Mouse (Mus musculus) hindbrain, embryonic 11.5 days (tissue): ENCODE data around the gene Smyd3. TPM values are rescaled to one million over a fixed set of nuclear protein-coding genes. Genes with fewer than 3 reads are reported as not detected.

ENCODE experiments used
- ATAC-seq: fragments of 200-750 bp; cut with Nextera tagmentation; 2 replicates; pipeline ENCODE4 v1.8.0; 2017; ENCODE audit warnings: mild to moderate bottlenecking, moderate TSS enrichment, moderate library complexity; ENCODE audit not compliant: low FRiP score
- DNase-seq: peaks from one replicate; pipeline ENCODE4 v3.0.0-alpha.2; 2015; ENCODE audit warnings: low spot score
- H3K27ac ChIP-seq: fragments of 300-500 bp; sonication (generic); 2 replicates; pipeline ENCODE4 v1.5.1; 2014; ENCODE audit warnings: mild to moderate bottlenecking, low read depth, low read length
- H3K27me3 ChIP-seq: fragments of 300-500 bp; sonication (generic); 2 replicates; pipeline ENCODE4 v1.6.1; 2014; ENCODE audit warnings: mild to moderate bottlenecking, low read length, moderate library complexity, mixed read lengths; ENCODE audit not compliant: control insufficient read depth, insufficient read depth
- H3K36me3 ChIP-seq: fragments of 300-500 bp; sonication (generic); 2 replicates; pipeline ENCODE4 v1.6.1; 2014; ENCODE audit warnings: mild to moderate bottlenecking, low read length, moderate library complexity, mixed read lengths; ENCODE audit not compliant: control insufficient read depth, insufficient read depth
- H3K4me1 ChIP-seq: fragments of 300-500 bp; sonication (generic); replicated peaks from 2 replicates; pipeline ENCODE4 v1.6.1; 2014; ENCODE audit warnings: low read length, mixed read lengths; ENCODE audit not compliant: control insufficient read depth, insufficient read depth
- H3K4me2 ChIP-seq: fragments of 300-500 bp; sonication (generic); replicated peaks from 2 replicates; pipeline ENCODE4 v1.6.1; 2014; ENCODE audit warnings: mild to moderate bottlenecking, low read depth, low read length
- H3K4me3 ChIP-seq: fragments of 300-500 bp; sonication (generic); 2 replicates; pipeline ENCODE4 v1.5.1; 2014; ENCODE audit warnings: low read depth, low read length
- H3K9ac ChIP-seq: fragments of 300-500 bp; sonication (generic); 2 replicates; pipeline ENCODE4 v1.6.1; 2014; ENCODE audit warnings: low read depth, low read length
- H3K9me3 ChIP-seq: fragments of 300-500 bp; sonication (generic); 2 replicates; pipeline ENCODE4 v1.6.1; 2016; ENCODE audit warnings: low read length; ENCODE audit not compliant: control insufficient read depth
- WGBS: fragments of 180-500 bp; shearing (Covaris S2); extraction: QIAGEN DNeasy Blood & Tissue Kit; methylation state at CpG from one replicate; pipeline ENCODE4 v1.1.7; 2014; 5-methylcytosine and 5-hydroxymethylcytosine counted together
- polyA plus RNA-seq: library from polyadenylated mRNA; unstranded; fragments of >200 nt; fragmentation: Nextera tagmentation; extraction: Ambion mirVana; gene quantifications from 2 replicates; pipeline ENCODE4 v1.2.1, GENCODE M21; 2014

The Smyd3 gene
- polyA plus RNA-seq, 1 experiment from 2014 or later = 16.9 TPM

GRCm38 (mm10) chr1:178924492-178925183 lies 593.2 kb downstream of the Smyd3 start:
- Histone ChIP-seq H3K4me2 (no peak overlapping the region), H3K4me1 (no peaks in the 10 kb centered on the region), H3K4me3 (no peak overlapping the region), H3K36me3 (no peaks in the 10 kb centered on the region), H3K27ac (no peak overlapping the region), H3K9ac (no peak overlapping the region), H3K27me3 (no peaks in the 10 kb centered on the region), H3K9me3 (no peaks in the 10 kb centered on the region)
- no peak for DNase-seq
- 82% methylated on average over 8 of the region's 8 CpGs for WGBS
- no peak for ATAC-seq

DNA sequence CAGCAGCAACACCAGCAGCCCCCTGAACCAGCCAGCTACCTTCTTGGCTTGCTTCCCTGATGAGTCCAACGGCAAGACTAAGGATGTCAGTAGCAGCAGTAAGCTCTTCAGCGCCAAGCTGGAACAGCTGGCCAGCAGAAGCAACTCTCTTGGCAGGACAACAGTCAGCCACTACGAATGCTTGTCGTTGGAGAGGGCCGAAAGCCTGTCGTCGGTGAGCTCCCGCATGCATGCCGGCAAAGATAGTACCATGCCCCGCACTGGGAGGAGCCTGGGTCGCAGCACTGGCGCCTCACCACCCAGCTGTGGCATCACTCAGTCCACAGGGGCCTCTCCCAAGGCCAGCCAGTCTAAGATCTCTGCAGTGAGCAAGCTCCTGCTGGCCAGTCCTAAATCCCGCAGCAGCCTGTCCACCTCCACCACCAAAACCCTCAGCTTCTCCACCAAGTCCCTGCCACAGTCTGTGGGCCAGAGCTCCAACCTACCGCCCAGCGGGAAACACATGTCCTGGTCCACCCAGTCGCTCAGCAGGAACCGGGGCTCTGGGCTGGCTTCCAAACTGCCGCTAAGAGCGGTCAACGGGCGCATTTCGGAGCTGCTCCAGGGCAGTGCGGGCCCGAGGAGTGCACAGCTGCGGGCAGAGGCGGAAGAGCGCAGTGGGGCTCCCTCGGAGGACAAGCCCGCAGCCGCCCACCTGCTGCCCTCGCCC lies 600.5 kb downstream of the Smyd3 start:
- ATAC-seq = no peak
- H3K9ac ChIP-seq = no peak overlapping the region
- no peak for DNase-seq
- no peaks in the 10 kb centered on the region for H3K36me3 ChIP-seq
- no peak overlapping the region for H3K27ac ChIP-seq
- 57% methylated on average over 31 of the region's 31 CpGs for WGBS
- H3K4me3 ChIP-seq = no peak overlapping the region
- H3K9me3 ChIP-seq = no peaks in the 10 kb centered on the region
- H3K4me2 ChIP-seq = peak overlapping the region; percentile 22
- H3K4me1 ChIP-seq = no peaks in the 10 kb centered on the region; the same call in 1 of the 2 replicates
- peaks cover 2% of the 10 kb centered on the region; the same call in 1 of the 2 replicates for H3K27me3 ChIP-seq

- Histone ChIP-seq H3K27ac (no peak overlapping the region), H3K4me2 (no peak overlapping the region), H3K4me1 (no peaks in the 10 kb centered on the region; the same call in 1 of the 2 replicates), H3K4me3 (no peak overlapping the region), H3K36me3 (no peaks in the 10 kb centered on the region), H3K9ac (no peak overlapping the region), H3K9me3 (no peaks in the 10 kb centered on the region), H3K27me3 (peaks cover 2% of the 10 kb centered on the region; the same call in 1 of the 2 replicates)
- ATAC-seq (no peak), DNase-seq (no peak)
- WGBS = 49% methylated on average over 12 of the region's 12 CpGs
Observed at GRCm38 (mm10) chr1:178915056-178915455, 602.8 kb downstream of the Smyd3 start.

GRCm38 (mm10) chr1:178912936-178913716 lies 604.7 kb downstream of the Smyd3 start:
- WGBS = 74% methylated on average over 6 of the region's 6 CpGs
- H3K9me3 ChIP-seq = no peaks in the 10 kb centered on the region
- no peak overlapping the region for H3K4me3 ChIP-seq
- no peak overlapping the region for H3K9ac ChIP-seq
- 0 out of 2 replicates have a peak, but pooled peaks cover 2% of the 10 kb centered on the region for H3K27me3 ChIP-seq
- H3K27ac ChIP-seq = no peak overlapping the region
- no peaks in the 10 kb centered on the region; the same call in 1 of the 2 replicates for H3K4me1 ChIP-seq
- no peaks in the 10 kb centered on the region for H3K36me3 ChIP-seq
- DNase-seq (no peak), ATAC-seq (no peak)
- H3K4me2 ChIP-seq = no peak overlapping the region

- ATAC-seq = no peak
- WGBS = 69% methylated on average over 14 of the region's 14 CpGs
- no peak overlapping the region for H3K4me2 ChIP-seq
- H3K27ac ChIP-seq = no peak overlapping the region
- H3K9ac ChIP-seq = no peak overlapping the region
- no peak for DNase-seq
- no peaks in the 10 kb centered on the region for H3K36me3 ChIP-seq
- H3K9me3 ChIP-seq = no peaks in the 10 kb centered on the region
- H3K4me1 ChIP-seq = no peaks in the 10 kb centered on the region
- no peak overlapping the region for H3K4me3 ChIP-seq
- H3K27me3 ChIP-seq = no peaks in the 10 kb centered on the region
Observed at GRCm38 (mm10) chr1:178910951-178911350, 606.9 kb downstream of the Smyd3 start.

Other genes with a start within 250 kb of the Smyd3 start
- 26.8 and 31.4 TPM in 2 replicates for gene Tfb2m, start 28.2 kb upstream of the Smyd3 start, polyA plus RNA-seq
- 22.6 and 26.8 TPM in 2 replicates for gene Cnst, start 28.3 kb upstream of the Smyd3 start, polyA plus RNA-seq
- gene Sccpdh, start 150.2 kb upstream of the Smyd3 start, polyA plus RNA-seq = 112 and 119 TPM in 2 replicates
- gene Kif28, start 227.2 kb upstream of the Smyd3 start, polyA plus RNA-seq = not detected in 2 replicates